Mouse (Mus musculus) urinary bladder, adult 18-20 months (tissue): ENCODE results near the gene Vars2.

ENCODE experiments used
- DNase-seq, 2 experiments: peaks; one replicate each; pipeline ENCODE4 v3.0.0; 2022; ENCODE audit warnings: low spot score in 2 of 2, mixed read lengths in 2 of 2

Vars2 gene

GRCm38 (mm10) chr17:35635202-35635601 is 32.2 kb downstream of the Vars2 start:
- no peak for DNase-seq

GRCm38 (mm10) chr17:35633992-35634391 is 33.4 kb downstream of the Vars2 start:
- peak in 1 of 2 experiments; percentile 17 for DNase-seq

GRCm38 (mm10) chr17:35626537-35626936 is 40.9 kb downstream of the Vars2 start, which contains the start of gene Gm9573:
TSS of gene Gm9573 (minus strand) at chr17:35626637.
- DNase-seq = no peak

- no peak for DNase-seq
Observed at GRCm38 (mm10) chr17:35617127-35617526, 50.3 kb downstream of the Vars2 start.
